28 mouse cellular contexts compared by ENCODE assay signal in genomic region chr19:34064059-34064458, GRCm38 (mm10). TPM values are rescaled to one million over a fixed set of nuclear protein-coding genes. Genes with fewer than 3 reads are reported as not detected.
"Had no signal": no experiment of that assay in that cellular context is flagged by ENCODE, and none has a peak within 500 bp of the region (broad histone marks: within the 10 kb centered on the region; RNA-seq: fewer than 3 reads in every experiment).

No protein-coding gene starts in this region.

- DNase-seq: gastrocnemius, adult 2 months; gastrocnemius, postnatal 10 days; gastrocnemius, postnatal 25 days; heart, adult 18-20 months; heart, postnatal 10 days; heart, postnatal 4 days; kidney, adult 18-20 months; kidney, adult 8-10 months; kidney, postnatal 10 days; kidney, postnatal 25 days; kidney, postnatal 4 days; liver; liver, embryonic 13.5 days had no signal

- ATAC-seq: hindbrain, embryonic 16.5 days; inflammation-experienced regulatory T-cells, adult 6 months; intestine, embryonic 15.5 days; intestine, postnatal 0 days had no signal

RNA-seq across cellular contexts. Expression of gene Lipn, which starts 3.1 kb away (rescaled TPM):
- total RNA-seq: gastrocnemius, adult 2 months; gastrocnemius, postnatal 10 days; gastrocnemius, postnatal 25 days; gastrocnemius, postnatal 4 days; granulocyte monocyte progenitor cell, adult 5-6 weeks; heart, adult 18-20 months; heart, adult 8-10 months; heart, postnatal 10 days; heart, postnatal 25 days; heart, postnatal 4 days; layer of hippocampus, adult 2 months; layer of hippocampus, postnatal 10 days; layer of hippocampus, postnatal 25 days; left cerebral cortex, adult 18-20 months; left cerebral cortex, adult 8-10 months; left cerebral cortex, postnatal 10 days; left cerebral cortex, postnatal 25 days had no signal

RNA-seq across cellular contexts. Expression of gene Lipm, which starts 36.7 kb away (rescaled TPM):
- total RNA-seq: gastrocnemius, adult 2 months; gastrocnemius, postnatal 10 days; gastrocnemius, postnatal 25 days; gastrocnemius, postnatal 4 days; granulocyte monocyte progenitor cell, adult 5-6 weeks; heart, adult 18-20 months; heart, adult 8-10 months; heart, postnatal 10 days; heart, postnatal 25 days; heart, postnatal 4 days; left cerebral cortex, adult 18-20 months; left cerebral cortex, postnatal 25 days had no signal

RNA-seq across cellular contexts. Expression of gene Lipk, which starts 56.0 kb away (rescaled TPM):
- total RNA-seq: gastrocnemius, adult 2 months; gastrocnemius, postnatal 10 days; gastrocnemius, postnatal 25 days; gastrocnemius, postnatal 4 days; granulocyte monocyte progenitor cell, adult 5-6 weeks; heart, adult 18-20 months; heart, adult 8-10 months; heart, postnatal 10 days; heart, postnatal 25 days; heart, postnatal 4 days; layer of hippocampus, adult 2 months; layer of hippocampus, postnatal 10 days; layer of hippocampus, postnatal 25 days; left cerebral cortex, adult 18-20 months; left cerebral cortex, adult 8-10 months; left cerebral cortex, postnatal 25 days had no signal
